Mouse (Mus musculus) liver, adult 2 months (tissue): ENCODE data around the gene Soga1.

Source experiments
- CTCF ChIP-seq: fragments of 200-500 bp; IDR thresholded peaks from 2 replicates; pipeline ENCODE4 v1.5.1; 2011; ENCODE audit warnings: low read depth, low read length, control low read depth
- POLR2A ChIP-seq: fragments of 200-500 bp; IDR thresholded peaks from 2 replicates; pipeline ENCODE4 v1.6.1; 2011; ENCODE audit warnings: low read length, control low read depth; ENCODE audit not compliant: insufficient read depth; ENCODE audit errors: extremely low read depth

- TF ChIP-seq POLR2A (no peak), CTCF (no peak)
Observed at GRCm38 (mm10) chr2:157010634-157011310, 68.3 kb downstream of the Soga1 start.
